Mouse (Mus musculus) C2C12 (cell line): ENCODE measurements around the gene Psmb1.

ENCODE experiments used
- CTCF ChIP-seq: IDR thresholded peaks from one replicate; pipeline ENCODE4 v1.5.1; 2011; ENCODE audit not compliant: control insufficient read depth, insufficient read depth, insufficient read length
- MYOD1 ChIP-seq: IDR thresholded peaks from one replicate; pipeline ENCODE4 v1.6.1; 2011; ENCODE audit warnings: low read depth; ENCODE audit not compliant: control insufficient read depth, insufficient read length

DNA sequence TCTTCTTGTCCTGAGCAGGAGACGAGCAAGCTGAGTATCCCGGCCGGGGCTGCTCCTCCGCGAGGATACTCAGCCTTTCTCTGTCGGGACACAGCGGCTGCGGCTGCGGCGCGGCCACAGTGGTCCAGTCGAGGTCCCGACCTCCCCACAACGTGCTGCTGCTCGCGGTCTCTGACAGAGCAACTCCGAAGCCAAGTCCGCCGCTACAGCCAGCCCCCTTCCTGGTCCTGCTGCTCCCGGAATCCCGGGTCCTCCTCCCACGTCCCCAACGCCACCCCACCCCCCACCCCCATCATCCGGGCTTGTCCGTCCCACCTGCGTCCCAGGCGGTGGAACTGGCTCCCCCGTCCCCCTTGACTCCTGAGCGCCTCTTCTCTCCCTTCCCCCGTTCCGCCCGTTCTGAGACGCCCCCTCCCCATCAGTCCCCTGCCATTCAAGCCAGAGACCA, 36.9 kb upstream of the Psmb1 start:
- TF ChIP-seq CTCF (no peak), MYOD1 (no peak)
